In the genomic region with DNA sequence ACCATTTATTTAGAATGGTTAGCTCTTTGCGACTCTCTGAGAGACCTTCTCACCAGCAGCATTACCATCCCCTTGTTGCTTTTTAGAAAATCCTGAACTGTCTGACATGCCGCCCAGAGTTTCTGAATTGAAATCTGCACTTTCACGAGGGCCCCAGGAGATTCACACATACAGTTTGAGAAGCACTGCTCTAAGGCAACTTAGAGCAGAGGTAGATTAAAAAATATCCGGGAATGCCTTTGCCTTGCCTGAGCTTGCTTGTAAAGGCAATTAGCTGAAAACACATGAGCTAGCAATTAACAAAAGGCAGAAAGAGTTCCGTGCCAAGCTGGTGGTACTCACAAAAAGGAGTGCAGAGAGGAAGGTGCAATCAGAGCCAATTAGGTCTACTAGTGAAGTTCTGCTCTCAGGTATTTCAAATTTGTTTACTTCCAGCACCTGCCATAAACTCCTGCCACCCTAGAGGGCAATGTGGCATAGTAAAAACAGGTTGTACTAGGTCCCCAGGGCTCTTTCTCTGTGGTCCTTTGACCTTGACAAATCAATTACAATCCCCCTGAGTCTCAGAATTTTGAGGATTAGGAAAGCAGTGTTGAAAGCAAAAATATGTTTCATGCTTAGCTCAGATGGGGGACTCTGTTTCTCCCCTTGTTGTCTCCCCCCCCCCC, we compare ENCODE assay signal across 12 mouse cellular contexts.
A peak's percentile ranks its signal among the peaks of the same experiment; 100 is the strongest.
DNase-seq lines count a peak whose midpoint lies in the region; ATAC-seq and TF ChIP-seq lines count a peak whose summit lies in the region.
"Had no signal": no experiment of that assay in that cellular context is flagged by ENCODE, and none has a peak within 500 bp of the region (broad histone marks: within the 10 kb centered on the region; RNA-seq: fewer than 3 reads in every experiment).

No protein-coding gene starts in this region.

- H3K27me3 ChIP-seq in forebrain, embryonic 15.5 days: no peaks in the 10 kb centered on the region
- no peaks in the 10 kb centered on the region for H3K27me3 ChIP-seq in midbrain, embryonic 16.5 days (ENCODE audit: control insufficient read depth, insufficient read depth, low read depth, low read length)
- H3K27me3 ChIP-seq in heart, embryonic 12.5 days (replicated peaks): no peaks in the 10 kb centered on the region

- no peak overlapping the region for H3K9ac ChIP-seq in forebrain, embryonic 15.5 days (replicated peaks)
- H3K9ac ChIP-seq in midbrain, embryonic 16.5 days (ENCODE audit: low read depth, low read length): no peak overlapping the region
- no peak overlapping the region for H3K9ac ChIP-seq in heart, embryonic 12.5 days
- H3K9ac ChIP-seq: liver, postnatal 0 days had no signal

- ATAC-seq in forebrain, embryonic 15.5 days (replicated peaks): peak; percentile 69
- no peak for ATAC-seq in midbrain, embryonic 16.5 days
- no peak for ATAC-seq in heart, embryonic 12.5 days (ENCODE audit: insufficient number of reproducible peaks, low FRiP score)
- ATAC-seq: liver, postnatal 0 days had no signal

- intact Hi-C loops in left cerebral cortex, adult 2 months (cut with DNase I): no loop called here
- intact Hi-C loops in left cerebral cortex, postnatal 25 days (cut with DNase I): no loop called here
- intact Hi-C loops in heart, postnatal 10 days (cut with DNase I): no loop called here

- no peaks in the 10 kb centered on the region; the same call in 1 of the 2 replicates for H3K4me1 ChIP-seq in forebrain, embryonic 15.5 days
- H3K4me1 ChIP-seq in midbrain, embryonic 16.5 days (ENCODE audit: control insufficient read depth, insufficient read depth, low read length): no peaks in the 10 kb centered on the region
- H3K4me1 ChIP-seq in heart, embryonic 12.5 days (replicated peaks): no peaks in the 10 kb centered on the region

- H3K36me3 ChIP-seq in forebrain, embryonic 15.5 days: no peaks in the 10 kb centered on the region
- no peaks in the 10 kb centered on the region for H3K36me3 ChIP-seq in midbrain, embryonic 16.5 days (ENCODE audit: control insufficient read depth, insufficient read depth, low read length)
- H3K36me3 ChIP-seq in heart, embryonic 12.5 days: no peaks in the 10 kb centered on the region
- H3K36me3 ChIP-seq: G1E had no signal

- no peak overlapping the region for H3K27ac ChIP-seq in left cerebral cortex, adult 2 months
- no peak overlapping the region for H3K27ac ChIP-seq in forebrain, embryonic 15.5 days (replicated peaks)
- H3K27ac ChIP-seq in midbrain, embryonic 16.5 days (ENCODE audit: low read length): peak overlapping the region; percentile 17; the same call in 1 of the 2 replicates
- H3K27ac ChIP-seq in heart, embryonic 12.5 days (ENCODE audit: poor library complexity, severe bottlenecking): no peak overlapping the region

- TF ChIP-seq CTCF in left cerebral cortex, adult 2 months (IDR thresholded peaks at IDR 0.05): peak; percentile 7

- H3K4me2 ChIP-seq in forebrain, embryonic 15.5 days (replicated peaks): no peak overlapping the region
- no peak overlapping the region for H3K4me2 ChIP-seq in midbrain, embryonic 16.5 days (ENCODE audit: low read length)
- H3K4me2 ChIP-seq in heart, embryonic 12.5 days: no peak overlapping the region

- H3K9me3 ChIP-seq in forebrain, embryonic 15.5 days: no peaks in the 10 kb centered on the region
- H3K9me3 ChIP-seq in midbrain, embryonic 16.5 days (replicated peaks; ENCODE audit: control insufficient read depth, low read length, poor library complexity, severe bottlenecking): no peaks in the 10 kb centered on the region
- H3K9me3 ChIP-seq in heart, embryonic 12.5 days (replicated peaks): no peaks in the 10 kb centered on the region
- H3K9me3 ChIP-seq: G1E had no signal

- no peak overlapping the region for H3K4me3 ChIP-seq in left cerebral cortex, adult 2 months
- H3K4me3 ChIP-seq in forebrain, embryonic 15.5 days: no peak overlapping the region
- H3K4me3 ChIP-seq in midbrain, embryonic 16.5 days (ENCODE audit: low read depth, low read length): no peak overlapping the region
- no peak overlapping the region for H3K4me3 ChIP-seq in heart, embryonic 12.5 days

- DNase-seq in cerebellum, postnatal 10 days: peak; percentile 2 to 8
- DNase-seq in cerebellum, postnatal 25 days: no peak
- no peak for DNase-seq in left cerebral cortex, adult 2 months (ENCODE audit: extremely low spot score in 1 of 2, low spot score in 2 of 2)
- no peak for DNase-seq in left cerebral cortex, postnatal 25 days (ENCODE audit: low spot score in 2 of 2)
- no peak for DNase-seq in heart, postnatal 10 days
- DNase-seq: cerebellum, adult 11 months; heart, adult 11 months; liver, postnatal 0 days had no signal

- 40% methylated on average over 5 of the region's 5 CpGs for WGBS in forebrain, embryonic 15.5 days
- WGBS in midbrain, embryonic 16.5 days: 57% methylated on average over 5 of the region's 5 CpGs
- WGBS in heart, embryonic 12.5 days: 71% methylated on average over 5 of the region's 5 CpGs

Comparison
In these comparisons a context has a peak if more than half of its experiments do, and no peak if none do; other contexts are left out.
1. DNase-seq: peak in cerebellum, postnatal 10 days (2 of 2); none in cerebellum, postnatal 25 days (0 of 2), left cerebral cortex, adult 2 months (0 of 2), left cerebral cortex, postnatal 25 days (0 of 2) and heart, postnatal 10 days (0 of 2).